Mouse (Mus musculus): Measurements from ENCODE around the gene Gamt. TPM values are rescaled to one million over a fixed set of nuclear protein-coding genes. Genes with fewer than 3 reads are reported as not detected.

The Gamt gene
- total and polyA plus RNA-seq, 2 experiments from 2014 or later: 32.4 to 40.9 TPM

DNA sequence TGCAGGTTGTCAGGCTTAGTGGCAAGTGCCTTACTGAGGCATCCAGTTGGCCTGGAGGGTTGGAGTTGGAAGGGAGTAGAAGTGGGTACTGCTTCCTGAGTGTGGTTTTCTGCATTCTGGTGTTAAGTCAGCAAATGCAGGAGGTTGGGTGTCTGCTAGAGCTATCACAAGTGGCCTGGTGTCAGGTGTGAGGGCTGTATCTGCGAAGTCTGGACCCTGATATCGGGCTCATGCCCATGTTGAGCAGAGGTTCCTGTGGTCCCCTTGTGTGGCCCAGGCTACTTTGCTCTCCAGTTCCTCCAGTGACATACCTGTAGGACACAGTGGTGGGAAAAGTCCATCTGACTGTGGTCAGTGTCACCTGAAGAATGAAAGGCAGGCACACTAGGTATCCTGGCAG is 9.3 kb upstream of the Gamt start:
- peaks cover 28% of the 10 kb centered on the region for H3K4me1 ChIP-seq (ENCODE audit: insufficient read depth, low read length)
- H3K36me3 ChIP-seq (ENCODE audit: insufficient read depth, low read length): peaks cover 8% of the 10 kb centered on the region
- no peak overlapping the region for H3K4me3 ChIP-seq (ENCODE audit: low read length)
- TF ChIP-seq CTCF (IDR thresholded peaks at IDR 0.05; ENCODE audit: low read depth): no peak
- H3K9ac ChIP-seq (replicated peaks; ENCODE audit: low read length): peak overlapping the region; percentile 38; the same call in 1 of the 2 replicates
- ATAC-seq (no peak), DNase-seq (ENCODE audit: low spot score) (no peak)
- no peaks in the 10 kb centered on the region for H3K27me3 ChIP-seq (ENCODE audit: insufficient read depth, low read length)
- peak overlapping the region; percentile 4; the same call in 1 of the 2 replicates for H3K27ac ChIP-seq
- WGBS: 92% methylated on average over 2 of the region's 2 CpGs
- no peaks in the 10 kb centered on the region for H3K9me3 ChIP-seq (ENCODE audit: low read length)
- no peak overlapping the region for H3K4me2 ChIP-seq (ENCODE audit: low read depth, low read length)

DNA sequence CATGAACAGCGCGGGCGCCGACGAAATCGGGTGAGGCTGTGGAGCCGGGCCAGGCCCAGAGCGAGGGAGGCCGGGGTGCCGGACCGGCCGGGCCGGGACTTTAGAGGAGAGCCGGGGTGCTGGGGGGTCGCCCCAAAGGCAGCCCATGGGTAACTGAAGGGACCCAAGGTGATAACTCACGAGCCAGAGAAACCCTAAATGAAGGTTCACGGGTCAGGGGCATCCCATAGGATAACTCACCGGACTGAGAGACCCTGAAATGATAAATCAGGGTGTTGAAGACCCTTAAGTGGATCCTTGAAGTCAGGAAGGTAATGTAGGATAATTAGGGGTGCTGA is 4.3 kb upstream of the Gamt start:
- Histone ChIP-seq H3K27me3 (ENCODE audit: insufficient read depth, low read length) (no peaks in the 10 kb centered on the region), H3K4me3 (ENCODE audit: low read length) (peak overlapping the region; percentile 94), H3K36me3 (ENCODE audit: insufficient read depth, low read length) (peaks cover 5% of the 10 kb centered on the region; the same call in 1 of the 2 replicates), H3K27ac (peak overlapping the region; percentile 80), H3K4me2 (ENCODE audit: low read depth, low read length) (peak overlapping the region; percentile 72), H3K9me3 (ENCODE audit: low read length) (no peaks in the 10 kb centered on the region), H3K9ac (replicated peaks; ENCODE audit: low read length) (peak overlapping the region; percentile 98), H3K4me1 (ENCODE audit: insufficient read depth, low read length) (peaks cover 32% of the 10 kb centered on the region)
- no peak for TF ChIP-seq CTCF (IDR thresholded peaks at IDR 0.05; ENCODE audit: low read depth)
- WGBS: 0% methylated on average over 18 of the region's 18 CpGs
- ATAC-seq (no peak), DNase-seq (ENCODE audit: low spot score) (no peak)

DNA sequence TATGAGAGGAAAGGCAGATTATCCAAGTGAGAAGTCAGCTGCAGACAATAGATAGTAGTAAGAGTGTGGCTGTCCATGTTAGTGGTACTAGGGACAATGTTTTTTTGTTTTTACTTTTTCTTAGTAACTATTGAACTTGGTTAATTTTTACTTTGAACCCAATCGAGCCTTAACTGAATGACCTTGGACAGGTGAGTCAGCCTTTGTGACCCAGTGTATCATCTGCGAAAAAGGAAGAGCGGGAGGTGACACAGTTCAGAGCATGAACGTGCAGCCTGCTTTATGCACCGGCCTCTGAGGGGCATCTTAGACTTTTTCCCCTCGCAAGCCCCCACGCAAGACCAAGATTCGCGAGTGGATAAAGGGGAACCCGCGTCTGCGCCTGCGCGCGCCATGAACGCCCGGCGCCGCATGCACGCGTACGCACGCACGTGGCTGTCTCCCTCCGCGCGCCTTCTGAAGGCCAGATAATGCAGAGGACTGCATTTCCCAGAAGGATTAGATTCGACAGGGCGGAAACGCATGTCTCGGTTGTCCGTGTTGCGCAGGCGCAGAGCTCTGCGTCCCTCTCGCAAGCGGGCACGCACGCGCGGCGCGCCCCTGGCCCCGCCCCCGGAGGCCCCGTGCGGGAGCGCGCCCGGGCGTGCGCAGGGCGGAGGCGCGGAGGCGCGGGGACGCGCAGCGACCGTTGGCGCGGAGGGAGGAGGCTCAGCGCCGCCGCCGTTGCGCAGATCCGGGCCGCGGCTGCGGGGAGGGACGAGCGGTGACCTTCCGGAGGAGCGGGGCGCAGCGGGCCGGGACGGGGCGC is 3.7 kb upstream of the Gamt start:
- Histone ChIP-seq H3K4me1 (ENCODE audit: insufficient read depth, low read length) (peaks cover 38% of the 10 kb centered on the region), H3K27me3 (ENCODE audit: insufficient read depth, low read length) (no peaks in the 10 kb centered on the region), H3K4me3 (ENCODE audit: low read length) (peak overlapping the region; percentile 94), H3K9ac (replicated peaks; ENCODE audit: low read length) (peak overlapping the region; percentile 98), H3K9me3 (ENCODE audit: low read length) (no peaks in the 10 kb centered on the region), H3K4me2 (ENCODE audit: low read depth, low read length) (peak overlapping the region; percentile 72), H3K36me3 (ENCODE audit: insufficient read depth, low read length) (peaks cover 5% of the 10 kb centered on the region; the same call in 1 of the 2 replicates), H3K27ac (peak overlapping the region; percentile 80)
- peak; percentile 100 for DNase-seq (ENCODE audit: low spot score)
- peak; percentile 79 for ATAC-seq
- no peak for TF ChIP-seq CTCF (IDR thresholded peaks at IDR 0.05; ENCODE audit: low read depth)
- 3% methylated on average over 62 of the region's 81 CpGs for WGBS

GRCm38 (mm10) chr10:80262776-80263365 is 2.1 kb upstream of the Gamt start:
- peaks cover 11% of the 10 kb centered on the region for H3K36me3 ChIP-seq (ENCODE audit: insufficient read depth, low read length)
- H3K27ac ChIP-seq: no peak overlapping the region
- H3K27me3 ChIP-seq (ENCODE audit: insufficient read depth, low read length): no peaks in the 10 kb centered on the region
- no peak overlapping the region for H3K4me3 ChIP-seq (ENCODE audit: low read length)
- no peak overlapping the region for H3K9ac ChIP-seq (replicated peaks; ENCODE audit: low read length)
- no peak overlapping the region for H3K4me2 ChIP-seq (ENCODE audit: low read depth, low read length)
- no peaks in the 10 kb centered on the region for H3K9me3 ChIP-seq (ENCODE audit: low read length)
- ATAC-seq (no peak), DNase-seq (ENCODE audit: low spot score) (no peak)
- no peak for TF ChIP-seq CTCF (IDR thresholded peaks at IDR 0.05; ENCODE audit: low read depth)
- peaks cover 40% of the 10 kb centered on the region for H3K4me1 ChIP-seq (ENCODE audit: insufficient read depth, low read length)
- 94% methylated on average over 10 of the region's 10 CpGs for WGBS

- DNase-seq (ENCODE audit: low spot score): no peak
- Histone ChIP-seq H3K27me3 (ENCODE audit: insufficient read depth, low read length) (no peaks in the 10 kb centered on the region), H3K36me3 (ENCODE audit: insufficient read depth, low read length) (peaks cover 11% of the 10 kb centered on the region; the same call in 1 of the 2 replicates), H3K9me3 (ENCODE audit: low read length) (no peaks in the 10 kb centered on the region), H3K4me1 (ENCODE audit: insufficient read depth, low read length) (peaks cover 33% of the 10 kb centered on the region), H3K4me2 (ENCODE audit: low read depth, low read length) (peak overlapping the region; percentile 82; the same call in 1 of the 2 replicates), H3K4me3 (ENCODE audit: low read length) (no peak overlapping the region), H3K27ac (no peak overlapping the region; the same call in 1 of the 2 replicates), H3K9ac (replicated peaks; ENCODE audit: low read length) (no peak overlapping the region)
- ATAC-seq: no peak
- 67% methylated on average over 12 of the region's 12 CpGs for WGBS
- no peak for TF ChIP-seq CTCF (IDR thresholded peaks at IDR 0.05; ENCODE audit: low read depth)
Observed at GRCm38 (mm10) chr10:80262169-80262568, 1.4 kb upstream of the Gamt start.

- Histone ChIP-seq H3K4me3 (ENCODE audit: low read length) (peak overlapping the region; percentile 45), H3K4me2 (ENCODE audit: low read depth, low read length) (peak overlapping the region; percentile 82), H3K27me3 (ENCODE audit: insufficient read depth, low read length) (no peaks in the 10 kb centered on the region), H3K4me1 (ENCODE audit: insufficient read depth, low read length) (peaks cover 29% of the 10 kb centered on the region), H3K27ac (peak overlapping the region; percentile 90), H3K36me3 (ENCODE audit: insufficient read depth, low read length) (peaks cover 16% of the 10 kb centered on the region; the same call in 1 of the 2 replicates), H3K9ac (replicated peaks; ENCODE audit: low read length) (peak overlapping the region; percentile 57), H3K9me3 (ENCODE audit: low read length) (no peaks in the 10 kb centered on the region)
- DNase-seq (ENCODE audit: low spot score) (peak; percentile 92), ATAC-seq (peak; percentile 61)
- TF ChIP-seq CTCF (IDR thresholded peaks at IDR 0.05; ENCODE audit: low read depth): no peak
- WGBS: 2% methylated on average over 14 of the region's 14 CpGs
Observed at GRCm38 (mm10) chr10:80261585-80261968, 765 bp upstream of the Gamt start.

All from hindbrain, postnatal 0 days (tissue).